Mouse (Mus musculus) ES-E14 (cell line): Measurements from ENCODE around the gene Plod3. TPM values are rescaled to one million over a fixed set of nuclear protein-coding genes. Genes with fewer than 3 reads are reported as not detected.
A peak's percentile ranks its signal among the peaks of the same experiment; 100 is the strongest.

ENCODE experiments used
- DNase-seq: peaks from one replicate; pipeline ENCODE4 v3.0.0-alpha.2; 2013; ENCODE audit warnings: low read depth, low spot score
- H3K27ac ChIP-seq: 2 replicates; pipeline ENCODE4 v1.5.1; 2012; ENCODE audit warnings: low read depth, mild to moderate bottlenecking, low read length, moderate library complexity, mixed read lengths; ENCODE audit not compliant: poor library complexity, insufficient read depth, severe bottlenecking
- H3K36me3 ChIP-seq: 2 replicates; pipeline ENCODE4 v1.6.1; 2012; ENCODE audit warnings: mild to moderate bottlenecking, low read length, moderate library complexity, mixed read lengths; ENCODE audit not compliant: control insufficient read depth, poor library complexity, insufficient read depth, severe bottlenecking
- H3K4me1 ChIP-seq, 2 experiments: fragments of 150-350 bp in 1 of 2; sonication (generic) in 1 of 2; 2 replicates each; pipeline ENCODE4 v1.6.1; 2012; ENCODE audit warnings: low read length in 2 of 2, mild to moderate bottlenecking in 1 of 2, mixed read lengths in 1 of 2; ENCODE audit not compliant: control insufficient read depth in 2 of 2, insufficient read depth in 2 of 2, poor library complexity in 1 of 2
- H3K4me3 ChIP-seq, 2 experiments: fragments of 150-350 bp in 1 of 2; sonication (generic) in 1 of 2; 2 replicates each; pipeline ENCODE4 v1.5.1; 2012; ENCODE audit warnings: low read length in 2 of 2, low read depth in 1 of 2, mild to moderate bottlenecking in 1 of 2, mixed read lengths in 1 of 2; ENCODE audit not compliant: insufficient read depth in 1 of 2, poor library complexity in 1 of 2, severe bottlenecking in 1 of 2
- H3K9ac ChIP-seq: 2 replicates; pipeline ENCODE4 v1.6.1; 2012; ENCODE audit warnings: low read depth, mild to moderate bottlenecking, low read length, mixed read lengths; ENCODE audit not compliant: poor library complexity, insufficient read depth, severe bottlenecking
- H3K9me3 ChIP-seq: fragments of 150-350 bp; sonication (generic); 2 replicates; pipeline ENCODE4 v1.6.1; 2012; ENCODE audit warnings: low read depth, mild to moderate bottlenecking, low read length; ENCODE audit not compliant: control insufficient read depth, insufficient read depth
- CHD2 ChIP-seq: IDR thresholded peaks from 2 replicates; pipeline ENCODE4 v1.6.1; 2014; ENCODE audit warnings: mild to moderate bottlenecking, low read depth, low read length, inconsistent platforms
- HCFC1 ChIP-seq: IDR thresholded peaks from 2 replicates; pipeline ENCODE4 v1.6.1; 2012; ENCODE audit warnings: low read length, inconsistent platforms, borderline replicate concordance; ENCODE audit not compliant: insufficient read depth
- MAFK ChIP-seq: IDR thresholded peaks from 2 replicates; pipeline ENCODE4 v1.6.1; 2014; ENCODE audit warnings: mild to moderate bottlenecking, low read depth, low read length, inconsistent platforms; ENCODE audit not compliant: insufficient read depth
- ZC3H11A ChIP-seq: IDR thresholded peaks from 2 replicates; pipeline ENCODE4 v1.6.1; 2012; ENCODE audit warnings: low read depth, mild to moderate bottlenecking, inconsistent platforms, low read length, borderline replicate concordance
- ZNF384 ChIP-seq: IDR thresholded peaks from 2 replicates; pipeline ENCODE4 v1.6.1; 2012; ENCODE audit warnings: low read depth, low read length, inconsistent platforms
- in situ Hi-C, 2 experiments: fragments of 600-800 bp; cut with MboI; formaldehyde crosslinking; loops; one replicate each; pipeline ENCODE4 v1.15.1; 2025; ENCODE audit warnings: low sequenced_read_pairs in 2 of 2, inconsistent platforms in 1 of 2; ENCODE audit not compliant: unreplicated experiment in 2 of 2
- total RNA-seq: library from RNA; depleted of rRNA; stranded (reverse); fragments of 300-350 nt; gene quantifications from 2 replicates; pipeline ENCODE4 v1.2.3, GENCODE M21; 2012

Plod3 gene
- total RNA-seq, 1 experiment = 155 TPM

DNA sequence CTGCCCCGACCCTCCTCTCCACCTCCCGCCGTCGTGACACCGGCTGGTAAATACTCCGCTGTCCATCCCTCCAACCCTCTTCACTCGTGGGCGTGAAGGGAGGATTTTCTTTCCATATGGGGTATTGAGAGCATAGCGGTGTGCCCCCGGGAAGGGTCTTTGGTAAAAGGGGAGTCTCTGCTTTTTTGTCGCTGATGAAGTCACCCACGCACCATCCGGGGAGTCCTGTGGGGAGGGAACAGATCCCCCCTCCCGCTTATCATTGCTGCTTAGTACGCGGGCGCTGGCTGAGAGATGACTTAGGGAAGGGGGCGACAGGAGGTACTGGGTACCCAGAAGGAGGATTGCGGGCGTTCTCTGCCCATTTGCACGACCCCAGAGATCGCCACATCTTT lies 43.6 kb downstream of the Plod3 start:
- H3K4me3 ChIP-seq = no peak overlapping the region; a peak in 1 of 4 replicates
- DNase-seq = no peak
- H3K36me3 ChIP-seq = no peaks in the 10 kb centered on the region
- in situ Hi-C loops = no loop called here
- H3K9ac ChIP-seq = no peak overlapping the region
- no peak overlapping the region for H3K27ac ChIP-seq
- no peak for TF ChIP-seq ZNF384
- TF ChIP-seq CHD2 = no peak
- no peak for TF ChIP-seq HCFC1
- TF ChIP-seq ZC3H11A = no peak
- no peak for TF ChIP-seq MAFK
- peaks cover 2 to 23% of the 10 kb centered on the region in 2 experiments; a peak in 1 of 4 replicates for H3K4me1 ChIP-seq
- no peaks in the 10 kb centered on the region for H3K9me3 ChIP-seq

- H3K9me3 ChIP-seq = no peaks in the 10 kb centered on the region
- H3K4me1 ChIP-seq = peaks cover 2 to 22% of the 10 kb centered on the region in 2 experiments; a peak in 1 of 4 replicates
- H3K9ac ChIP-seq = peak overlapping the region; percentile 65
- in situ Hi-C loops = no loop called here
- H3K36me3 ChIP-seq = no peaks in the 10 kb centered on the region
- DNase-seq = no peak
- TF ChIP-seq CHD2 (no peak), ZNF384 (no peak), ZC3H11A (no peak), HCFC1 (no peak), MAFK (no peak)
- no peak overlapping the region for H3K27ac ChIP-seq
- H3K4me3 ChIP-seq = peak overlapping the region; percentile 70 to 71
Measured at GRCm38 (mm10) chr5:137031076-137032032, 44.5 kb downstream of the Plod3 start.

DNA sequence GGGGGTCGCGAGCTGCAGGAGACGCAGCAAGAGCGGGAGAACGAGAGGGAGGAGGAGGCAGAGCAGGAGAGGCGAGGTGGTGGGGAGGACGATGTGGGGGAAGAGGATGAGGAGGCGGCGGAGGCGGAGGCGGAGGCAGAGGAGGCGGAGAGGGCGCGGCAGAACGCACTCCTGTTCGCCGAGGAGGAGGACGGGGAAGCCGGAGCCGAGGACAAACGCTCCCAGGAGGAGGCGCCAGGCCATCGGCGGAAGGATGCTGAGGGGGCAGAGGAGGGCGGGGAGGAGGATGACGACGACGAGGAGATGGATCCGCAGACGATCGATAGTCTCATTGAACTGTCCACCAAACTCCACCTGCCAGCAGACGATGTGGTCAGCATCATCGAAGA lies 45.2 kb downstream of the Plod3 start:
- DNase-seq = no peak
- no peaks in the 10 kb centered on the region for H3K9me3 ChIP-seq
- no peak for TF ChIP-seq MAFK
- no peak for TF ChIP-seq HCFC1
- no peak for TF ChIP-seq CHD2
- TF ChIP-seq ZNF384 = no peak
- TF ChIP-seq ZC3H11A = no peak
- peaks cover 2 to 19% of the 10 kb centered on the region in 2 experiments; a peak in 1 of 4 replicates for H3K4me1 ChIP-seq
- peaks cover under 1% of the 10 kb centered on the region; the same call in 1 of the 2 replicates for H3K36me3 ChIP-seq
- no peak overlapping the region for H3K27ac ChIP-seq
- H3K4me3 ChIP-seq = peak overlapping the region; percentile 70 to 71
- H3K9ac ChIP-seq = peak overlapping the region; percentile 65
- in situ Hi-C loops = no loop called here

- Histone ChIP-seq H3K27ac (no peak overlapping the region), H3K36me3 (peaks cover 6% of the 10 kb centered on the region), H3K9ac (peak overlapping the region; percentile 65), H3K4me1 (peaks cover 2 to 19% of the 10 kb centered on the region in 2 experiments; a peak in 1 of 4 replicates), H3K4me3 (peak overlapping the region; percentile 70 to 71), H3K9me3 (no peaks in the 10 kb centered on the region)
- TF ChIP-seq CHD2 (no peak), HCFC1 (no peak), MAFK (no peak), ZNF384 (no peak), ZC3H11A (no peak)
- peak; percentile 88 for DNase-seq
- in situ Hi-C loops = no loop called here
Measured at GRCm38 (mm10) chr5:137032641-137033074, 45.8 kb downstream of the Plod3 start.

GRCm38 (mm10) chr5:137036211-137036610 lies 49.4 kb downstream of the Plod3 start:
- in situ Hi-C loops = no loop called here
- H3K9me3 ChIP-seq = no peaks in the 10 kb centered on the region
- peaks cover 2 to 14% of the 10 kb centered on the region in 2 experiments; a peak in 2 of 4 replicates for H3K4me1 ChIP-seq
- DNase-seq = no peak
- H3K27ac ChIP-seq = no peak overlapping the region
- peaks cover 6% of the 10 kb centered on the region for H3K36me3 ChIP-seq
- H3K9ac ChIP-seq = no peak overlapping the region
- TF ChIP-seq HCFC1 (no peak), ZNF384 (no peak), CHD2 (no peak), ZC3H11A (no peak), MAFK (no peak)
- H3K4me3 ChIP-seq = no peak overlapping the region
